Mouse (Mus musculus) liver, adult 2 months (tissue): ENCODE data around the gene Sf3b4.
"Not testable (repeated sequence)": the region's sequence is repeated elsewhere in the genome, so short reads cannot be mapped to it uniquely, and the experiment has no call there.

Source experiments
- CTCF ChIP-seq: fragments of 200-500 bp; IDR thresholded peaks from 2 replicates; pipeline ENCODE4 v1.5.1; 2011; ENCODE audit warnings: low read depth, low read length, control low read depth
- POLR2A ChIP-seq: fragments of 200-500 bp; IDR thresholded peaks from 2 replicates; pipeline ENCODE4 v1.6.1; 2011; ENCODE audit warnings: low read length, control low read depth; ENCODE audit not compliant: insufficient read depth; ENCODE audit errors: extremely low read depth

DNA sequence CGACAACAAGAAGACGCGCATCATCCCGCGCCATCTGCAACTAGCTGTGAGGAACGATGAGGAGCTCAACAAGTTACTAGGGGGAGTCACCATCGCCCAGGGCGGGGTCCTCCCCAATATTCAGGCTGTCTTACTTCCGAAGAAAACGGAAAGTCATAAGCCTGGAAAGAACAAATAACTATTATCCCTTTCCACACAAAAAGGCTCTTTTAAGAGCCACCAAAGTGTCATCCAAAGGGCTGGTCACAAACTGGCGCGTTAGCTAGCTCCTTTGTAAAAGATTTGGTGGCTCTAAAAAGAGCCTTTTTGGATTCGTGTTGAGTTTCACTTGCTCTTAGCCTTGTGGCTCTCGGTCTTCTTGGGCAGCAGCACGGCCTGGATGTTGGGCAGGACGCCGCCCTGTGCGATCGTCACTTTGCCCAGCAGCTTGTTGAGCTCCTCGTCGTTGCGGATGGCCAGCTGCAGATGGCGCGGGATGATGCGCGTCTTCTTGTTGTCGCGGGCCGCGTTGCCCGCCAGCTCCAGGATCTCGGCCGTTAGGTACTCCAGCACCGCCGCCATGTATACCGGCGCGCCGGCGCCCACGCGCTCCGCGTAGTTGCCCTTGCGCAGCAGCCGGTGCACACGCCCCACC is 48.1 kb downstream of the Sf3b4 start:
- not testable (repeated sequence) for TF ChIP-seq CTCF, POLR2A
